Mouse (Mus musculus): ENCODE data around the gene Mrpl39.

The Mrpl39 gene

DNA sequence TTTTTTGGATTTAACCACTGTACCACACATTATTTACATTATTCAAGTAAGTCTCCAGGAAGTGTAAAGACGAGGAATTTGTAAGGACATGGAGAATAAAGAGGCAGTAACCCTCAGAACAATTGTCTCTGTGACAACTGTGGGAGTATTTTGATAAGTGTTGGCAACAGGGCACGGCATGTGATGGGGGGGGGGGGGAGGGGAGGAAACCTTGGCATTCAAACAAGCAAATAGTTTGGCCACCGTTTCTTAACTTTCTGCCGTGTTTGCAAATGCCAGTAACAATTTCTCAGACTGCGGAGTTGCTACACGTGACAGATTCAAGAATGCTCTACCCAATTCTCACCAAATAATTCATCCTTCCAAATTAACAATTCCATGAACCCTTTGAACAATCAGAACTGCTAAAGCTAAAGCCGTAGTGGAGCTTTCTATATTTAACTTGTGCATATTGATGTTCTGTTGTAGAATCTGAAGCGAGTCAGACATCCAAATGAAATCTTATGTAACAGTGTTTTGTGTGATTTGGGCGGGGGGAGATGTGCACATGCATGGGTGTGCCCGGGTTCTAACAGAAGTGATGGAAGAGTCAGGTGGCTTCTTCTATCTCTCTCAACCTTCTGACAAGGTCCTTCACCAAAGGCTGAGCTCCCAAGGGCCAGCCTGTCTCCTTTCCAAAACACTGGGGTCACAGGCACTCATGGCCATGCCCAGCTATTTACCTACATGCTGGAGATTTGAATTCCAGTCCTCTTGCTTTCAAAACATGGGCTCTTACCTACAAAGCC lies 9.4 kb upstream of the Mrpl39 start:
- DNase-seq (ENCODE audit: low read depth in 2 of 2, low spot score in 2 of 2): no peak

DNA sequence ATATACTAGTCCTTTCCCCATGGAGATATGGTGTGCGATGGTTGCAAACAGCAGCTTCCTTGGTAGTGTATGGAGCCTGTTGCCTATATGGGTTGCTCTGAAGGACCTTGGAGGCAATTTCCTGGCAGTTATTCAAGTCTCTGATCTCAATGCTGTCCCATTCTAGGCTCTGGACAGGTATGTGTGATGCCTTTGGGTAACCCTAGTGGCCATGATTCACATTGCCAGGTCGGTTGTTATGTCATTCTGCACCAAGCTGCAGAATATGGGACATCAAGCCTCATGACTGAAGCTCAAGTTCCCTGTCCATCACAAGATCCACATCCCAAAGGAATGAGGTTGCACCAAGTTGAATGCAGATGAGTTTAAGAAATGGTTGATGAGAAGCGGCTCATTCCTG lies 1.8 kb upstream of the Mrpl39 start:
- no peak for DNase-seq (ENCODE audit: low read depth in 2 of 2, low spot score in 2 of 2)

DNA sequence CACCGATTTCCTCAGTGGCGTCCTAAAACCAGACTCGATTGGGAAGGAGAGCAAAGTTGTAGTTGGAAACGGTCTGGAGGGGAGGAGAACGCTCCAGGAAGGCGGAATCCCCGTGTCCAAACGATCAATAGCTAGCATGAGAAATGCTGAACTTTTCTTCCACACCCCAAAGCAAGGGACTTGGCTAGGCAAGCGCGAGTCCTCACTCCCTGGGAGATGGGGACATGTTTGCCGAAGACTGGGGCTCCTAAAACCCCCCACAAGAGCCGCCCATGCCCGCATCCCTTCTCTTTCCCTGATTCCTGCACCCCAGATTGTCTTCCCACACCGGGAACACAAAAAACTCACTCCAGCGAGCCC lies 756 bp downstream of the Mrpl39 start:
- DNase-seq (ENCODE audit: low read depth in 2 of 2, low spot score in 2 of 2): no peak

DNA sequence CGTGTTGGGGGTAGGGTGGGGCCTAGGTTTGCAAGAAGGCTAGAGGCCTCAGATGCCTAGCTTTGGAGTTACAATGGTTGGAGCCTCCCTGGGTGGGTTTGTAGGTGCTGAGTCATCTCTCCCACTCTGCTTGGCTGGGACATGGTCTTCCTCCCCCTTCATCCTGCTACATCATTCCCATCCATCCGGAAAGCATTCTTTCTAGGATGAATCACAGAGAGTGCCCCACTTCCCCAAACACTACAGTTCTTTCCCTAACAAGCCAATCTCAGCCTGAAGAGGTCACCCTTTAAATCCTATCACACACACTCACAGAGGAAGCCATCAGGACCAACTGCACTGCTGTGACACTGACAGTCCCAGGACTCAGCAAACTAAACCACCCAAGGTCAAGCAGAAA lies 14.9 kb downstream of the Mrpl39 start:
- DNase-seq (ENCODE audit: low read depth in 2 of 2, low spot score in 2 of 2): no peak

DNA sequence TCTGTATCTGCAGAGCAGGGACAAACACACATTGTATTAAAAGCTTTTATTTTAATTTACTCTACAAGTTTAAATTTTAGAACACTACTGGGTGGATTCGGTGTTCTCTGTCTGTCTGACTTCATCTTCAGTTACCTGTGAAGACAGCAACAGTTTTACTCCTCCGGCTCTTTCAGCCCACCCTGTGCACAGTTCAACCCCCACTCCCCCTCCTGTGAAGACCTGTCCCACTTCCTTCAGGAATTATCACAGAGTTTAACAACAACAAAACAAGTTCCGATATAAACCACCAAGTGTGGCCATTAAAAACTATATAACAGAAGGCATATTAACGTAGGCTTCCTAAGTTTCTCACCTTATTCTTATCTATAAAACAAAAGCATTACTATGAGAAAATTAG lies 17.3 kb downstream of the Mrpl39 start:
- DNase-seq (ENCODE audit: low read depth in 2 of 2, low spot score in 2 of 2): no peak

DNA sequence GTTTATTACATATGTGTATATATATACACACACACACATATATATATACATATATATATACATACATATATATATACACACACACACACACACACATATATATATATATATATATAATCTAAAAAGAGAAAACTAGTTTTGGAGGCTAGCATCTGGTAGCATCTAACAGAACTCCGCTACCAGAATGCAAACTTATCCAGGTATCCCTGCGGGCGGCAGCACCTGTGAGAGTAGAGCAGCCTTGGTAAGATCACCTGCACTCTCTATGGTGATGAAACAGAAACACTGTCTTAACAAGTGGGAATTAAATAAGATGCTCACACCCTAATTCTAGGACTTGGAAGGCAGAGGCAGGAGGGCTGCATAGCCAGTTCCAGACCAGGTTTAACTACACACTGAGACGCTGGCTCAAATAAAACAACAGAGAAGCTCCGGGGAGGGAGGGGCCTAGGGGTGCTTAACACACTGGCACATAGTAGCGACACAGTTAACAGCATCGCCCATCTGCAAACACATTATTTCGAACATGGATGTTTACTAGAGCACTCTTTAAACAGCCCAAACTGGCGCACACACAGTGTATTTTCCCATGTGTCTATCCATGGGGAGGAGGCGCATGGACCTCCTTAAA lies 17.8 kb downstream of the Mrpl39 start:
- no peak for DNase-seq (ENCODE audit: low read depth in 2 of 2, low spot score in 2 of 2)

DNA sequence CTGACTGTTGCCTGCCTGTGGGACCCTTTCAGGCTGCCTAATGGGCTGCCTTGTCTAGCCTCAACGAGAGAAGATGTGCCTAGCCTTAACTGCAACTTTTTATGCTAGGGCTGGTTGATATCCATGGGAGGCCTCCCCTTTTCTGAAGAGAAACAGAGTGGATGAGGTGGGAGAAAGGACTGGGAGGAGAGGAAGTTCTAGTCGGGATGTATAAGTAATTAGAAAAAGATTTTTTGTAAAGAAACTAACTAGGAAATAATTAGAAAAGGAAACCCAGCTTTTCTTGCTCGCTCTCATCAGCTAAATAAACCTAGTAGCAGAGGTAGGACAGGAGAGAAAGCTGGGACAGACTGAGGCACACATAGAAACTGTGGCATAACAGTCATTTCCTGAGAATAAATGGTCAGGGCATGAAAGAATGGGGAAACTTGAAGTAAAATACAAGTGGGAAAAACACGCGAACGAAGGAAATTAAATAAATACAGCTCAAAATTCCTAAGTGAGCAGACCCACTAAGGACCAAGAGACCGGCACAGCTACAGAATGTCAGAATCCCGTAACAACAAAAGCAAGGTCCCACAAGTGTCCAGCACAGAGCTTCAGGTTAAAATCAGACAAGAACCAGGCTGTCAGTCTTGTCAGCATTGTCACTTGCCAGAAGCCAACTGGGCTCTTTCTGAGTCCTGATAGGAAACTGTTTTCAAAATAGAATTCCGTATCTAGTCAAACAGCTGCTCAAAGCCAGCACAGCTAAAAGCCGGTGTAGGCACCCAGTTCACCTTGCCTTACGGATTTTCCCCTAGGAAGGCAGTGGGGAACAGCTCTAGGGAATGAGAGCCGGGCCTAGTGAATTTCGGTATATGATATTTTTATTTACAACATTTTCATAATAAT lies 18.6 kb downstream of the Mrpl39 start:
- no peak for DNase-seq (ENCODE audit: low read depth in 2 of 2, low spot score in 2 of 2)

DNA sequence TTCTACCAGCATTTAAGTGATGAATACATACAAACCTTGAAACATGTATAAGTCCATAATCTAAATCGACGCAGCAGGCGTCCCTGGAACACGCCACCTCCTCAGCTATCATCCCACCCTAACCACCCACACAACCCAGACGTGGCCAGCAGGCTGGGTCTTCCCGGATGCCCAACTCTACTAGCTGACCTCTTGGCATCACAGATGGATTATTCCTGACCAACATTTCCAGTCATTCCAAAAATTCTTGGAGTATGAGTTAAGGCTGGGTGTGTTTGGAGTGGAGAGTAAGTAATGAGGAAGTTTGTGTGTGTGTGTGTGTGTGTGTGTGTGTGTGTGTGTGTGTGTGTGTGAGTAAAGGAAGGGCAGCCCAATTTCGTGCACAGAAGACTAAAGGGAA lies 19.3 kb downstream of the Mrpl39 start:
- DNase-seq (ENCODE audit: low read depth in 2 of 2, low spot score in 2 of 2): no peak

DNA sequence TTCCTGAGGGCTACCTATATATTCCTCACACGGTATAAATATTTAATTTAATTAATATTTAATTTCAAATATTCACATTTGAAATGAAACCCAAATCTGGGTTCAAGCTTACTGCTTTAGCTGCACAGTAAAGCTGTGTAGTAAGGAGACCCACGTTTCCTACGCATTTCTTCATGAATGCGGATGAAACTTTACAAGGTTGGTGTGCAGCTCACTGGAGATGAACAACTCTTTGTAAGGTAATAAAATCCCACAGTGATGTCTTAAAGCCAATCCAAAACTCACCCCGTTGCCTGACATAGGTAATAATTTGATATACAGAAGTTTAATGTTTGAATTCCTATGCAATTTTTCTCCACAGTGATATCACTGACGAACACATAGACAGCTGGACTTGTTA lies 20.6 kb downstream of the Mrpl39 start:
- DNase-seq (ENCODE audit: low read depth in 2 of 2, low spot score in 2 of 2): no peak

DNA sequence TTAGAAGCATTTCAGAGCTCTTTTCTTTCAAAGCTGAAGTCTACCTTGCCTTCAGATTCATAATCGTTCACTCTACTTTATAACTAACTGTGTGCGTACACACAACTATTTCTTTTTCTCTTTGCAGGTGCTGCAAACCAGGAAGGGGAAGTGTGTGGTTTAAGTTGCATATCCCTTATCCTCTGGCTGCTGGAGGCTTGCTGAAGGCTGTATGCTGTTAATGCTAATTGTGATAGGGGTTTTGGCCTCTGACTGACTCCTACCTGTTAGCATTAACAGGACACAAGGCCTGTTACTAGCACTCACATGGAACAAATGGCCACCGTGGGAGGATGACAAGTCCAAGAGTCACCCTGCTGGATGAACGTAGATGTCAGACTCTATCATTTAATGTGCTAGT lies 21.6 kb downstream of the Mrpl39 start:
- peak in 1 of 2 experiments; percentile 10 for DNase-seq (ENCODE audit: low read depth in 2 of 2, low spot score in 2 of 2)

DNA sequence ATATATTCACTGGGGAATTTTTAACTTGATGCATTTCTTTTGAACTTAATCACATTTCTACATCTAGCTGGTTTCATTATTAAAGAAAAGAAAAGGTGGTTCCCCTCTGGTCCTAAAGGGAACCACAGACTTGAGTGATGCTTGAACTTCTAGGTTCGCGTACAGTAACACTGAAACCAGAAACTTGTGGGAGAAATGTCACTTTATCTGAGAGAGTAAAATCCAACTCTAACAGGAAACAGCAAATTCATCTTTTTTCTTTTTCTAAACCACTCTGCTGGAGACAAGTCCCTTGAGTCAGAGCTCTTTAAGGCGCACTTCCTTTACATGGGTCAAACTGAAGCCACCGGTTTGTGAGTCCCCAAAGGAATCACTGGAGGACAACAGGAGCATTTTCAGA lies 22.4 kb downstream of the Mrpl39 start:
- DNase-seq (ENCODE audit: low read depth in 2 of 2, low spot score in 2 of 2): no peak

DNA sequence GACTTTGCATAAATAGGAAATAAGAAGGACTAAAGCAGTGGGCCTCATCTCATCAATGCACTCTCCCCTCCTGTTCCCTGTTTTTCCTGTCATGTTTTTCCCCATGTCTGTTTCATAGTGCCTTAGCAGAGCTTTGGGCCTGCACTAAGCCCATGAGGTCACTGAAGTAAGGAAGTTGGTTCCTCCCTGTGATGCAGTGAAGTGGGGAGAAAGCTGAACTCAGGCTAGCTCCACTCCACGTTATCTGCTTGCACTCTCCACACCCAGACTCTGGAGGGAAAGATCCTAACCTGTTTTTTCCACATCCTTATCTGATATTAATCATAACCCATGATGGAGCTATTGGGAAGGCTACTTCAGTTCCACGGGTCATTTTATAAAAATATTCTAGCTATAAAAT lies 26.9 kb downstream of the Mrpl39 start:
- no peak for DNase-seq (ENCODE audit: low read depth in 2 of 2, low spot score in 2 of 2)

DNA sequence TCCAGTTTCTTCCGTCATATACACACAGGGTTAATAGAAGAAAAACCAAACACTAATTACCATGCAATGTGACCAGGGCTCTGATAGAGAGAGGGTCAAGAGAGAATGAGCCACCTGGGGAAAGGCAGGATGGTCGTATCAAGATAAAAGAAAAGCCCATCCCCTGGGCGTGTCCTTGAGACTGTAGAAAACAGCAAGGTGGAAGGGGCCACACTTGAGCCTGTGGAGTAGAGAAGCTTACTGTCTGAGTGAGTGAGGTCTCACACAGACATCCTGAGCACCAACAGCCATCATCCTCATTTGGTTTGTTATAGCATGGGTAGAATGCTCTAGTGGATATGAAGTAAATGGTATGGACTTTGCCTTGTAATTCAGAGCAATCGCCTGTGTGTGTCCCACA lies 27.7 kb downstream of the Mrpl39 start:
- no peak for DNase-seq (ENCODE audit: low read depth in 2 of 2, low spot score in 2 of 2)

DNA sequence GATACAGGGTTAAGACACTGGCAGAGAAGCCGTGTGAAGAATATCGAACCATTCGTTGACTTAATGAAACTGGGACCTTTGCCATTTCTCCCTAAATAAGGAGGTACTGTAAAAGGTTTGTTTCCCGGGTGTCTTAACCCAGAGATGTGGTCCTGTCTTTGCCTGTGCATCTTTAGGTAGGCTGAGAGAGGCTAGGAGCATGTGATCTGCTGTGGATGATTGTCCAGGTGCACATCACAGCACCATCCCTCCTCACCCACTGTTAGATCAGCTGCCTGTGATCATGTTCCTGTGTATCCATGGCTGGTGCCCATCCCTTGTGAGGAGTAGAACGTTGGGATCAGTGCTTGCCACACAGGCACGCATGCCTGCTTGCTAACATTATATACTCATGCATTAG lies 29.0 kb downstream of the Mrpl39 start:
- DNase-seq (ENCODE audit: low read depth in 2 of 2, low spot score in 2 of 2): no peak

DNA sequence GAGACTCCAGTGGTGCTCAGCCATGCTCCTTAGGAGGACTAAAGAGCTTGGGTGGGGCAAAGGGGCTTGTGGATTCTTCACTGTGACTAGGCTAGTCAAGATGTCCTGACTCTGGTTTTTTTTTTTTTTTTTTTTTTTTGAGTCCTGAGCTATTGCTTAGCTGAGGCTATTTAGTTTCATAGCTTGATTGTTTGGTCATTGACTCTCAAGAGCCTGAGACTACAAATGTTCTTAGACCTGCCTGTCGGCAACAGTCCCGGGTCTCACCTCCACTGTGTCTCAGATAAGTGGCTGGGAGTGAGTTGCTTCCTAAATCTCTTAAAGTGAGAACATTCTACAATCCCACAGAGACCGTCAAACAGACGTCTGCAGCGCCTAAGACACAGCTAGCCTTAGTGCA lies 30.0 kb downstream of the Mrpl39 start:
- DNase-seq (ENCODE audit: low read depth in 2 of 2, low spot score in 2 of 2): no peak

DNA sequence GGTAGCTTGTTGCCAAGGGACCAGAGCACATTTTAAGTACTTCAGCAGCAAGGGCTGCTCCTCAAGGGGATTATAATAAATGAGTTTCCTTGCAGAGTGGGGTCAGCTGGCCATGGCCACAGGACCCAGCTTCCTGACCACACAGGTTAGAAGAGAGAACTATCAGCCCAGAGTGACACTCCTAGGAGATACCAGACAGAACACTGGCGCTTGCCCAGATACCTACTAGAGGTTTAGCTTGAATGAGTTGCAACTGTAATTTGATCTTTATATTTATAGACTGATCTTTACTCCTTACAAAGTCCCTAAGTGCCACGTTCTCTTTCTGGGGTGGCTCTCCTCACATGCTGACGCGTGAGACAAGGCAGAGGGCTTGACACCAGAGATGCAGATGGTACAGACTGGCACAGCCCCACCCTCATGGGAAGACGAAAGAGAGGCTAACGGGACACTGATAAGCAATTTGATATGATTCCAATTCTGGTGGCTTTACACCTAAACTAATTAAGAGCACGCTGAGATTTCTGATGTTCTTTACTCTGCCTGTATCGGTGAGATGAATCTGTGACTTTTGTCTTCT lies 30.8 kb downstream of the Mrpl39 start:
- no peak for DNase-seq (ENCODE audit: low read depth in 2 of 2, low spot score in 2 of 2)

DNA sequence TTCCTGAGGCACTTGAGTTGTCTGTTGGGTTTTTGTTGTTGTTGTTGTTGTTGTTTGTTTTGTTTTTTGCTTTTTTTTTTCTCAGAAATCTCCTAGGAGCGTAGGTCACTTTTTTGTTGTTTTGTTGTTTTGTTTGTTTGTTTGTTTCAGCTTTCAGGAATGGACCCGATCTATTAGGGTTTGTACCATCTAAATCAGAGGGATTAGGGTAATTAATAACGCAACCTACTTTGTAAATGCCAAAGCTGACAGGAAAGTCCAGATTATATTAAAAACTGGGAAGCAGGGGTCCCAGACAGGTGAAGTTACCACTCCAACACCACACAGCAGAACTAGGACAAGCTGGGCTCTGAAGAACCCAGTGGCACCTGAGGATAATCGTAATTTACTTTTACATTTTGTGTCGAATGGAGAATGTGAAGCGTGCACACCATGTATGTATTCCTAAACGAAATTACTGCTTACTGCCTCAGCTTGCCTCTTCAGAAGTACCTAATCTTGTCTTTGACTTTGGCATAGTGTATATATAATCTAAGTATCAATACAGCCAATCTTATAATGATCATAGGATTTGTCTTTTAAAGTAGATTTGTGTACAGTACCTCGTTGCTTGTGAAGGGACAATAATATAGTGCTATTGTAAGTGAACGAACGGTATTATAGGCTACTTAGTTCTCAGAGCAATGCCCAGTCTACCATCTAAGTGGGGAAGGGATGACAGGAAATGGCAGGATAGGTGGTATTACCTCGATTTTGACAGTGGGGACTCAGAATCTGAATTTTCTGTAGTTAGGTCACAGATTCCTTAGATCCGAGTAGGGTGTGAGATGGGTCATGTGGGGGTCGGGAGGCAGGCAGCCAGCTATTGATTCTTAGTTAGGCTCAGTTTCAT lies 31.5 kb downstream of the Mrpl39 start:
- no peak for DNase-seq (ENCODE audit: low read depth in 2 of 2, low spot score in 2 of 2)

DNA sequence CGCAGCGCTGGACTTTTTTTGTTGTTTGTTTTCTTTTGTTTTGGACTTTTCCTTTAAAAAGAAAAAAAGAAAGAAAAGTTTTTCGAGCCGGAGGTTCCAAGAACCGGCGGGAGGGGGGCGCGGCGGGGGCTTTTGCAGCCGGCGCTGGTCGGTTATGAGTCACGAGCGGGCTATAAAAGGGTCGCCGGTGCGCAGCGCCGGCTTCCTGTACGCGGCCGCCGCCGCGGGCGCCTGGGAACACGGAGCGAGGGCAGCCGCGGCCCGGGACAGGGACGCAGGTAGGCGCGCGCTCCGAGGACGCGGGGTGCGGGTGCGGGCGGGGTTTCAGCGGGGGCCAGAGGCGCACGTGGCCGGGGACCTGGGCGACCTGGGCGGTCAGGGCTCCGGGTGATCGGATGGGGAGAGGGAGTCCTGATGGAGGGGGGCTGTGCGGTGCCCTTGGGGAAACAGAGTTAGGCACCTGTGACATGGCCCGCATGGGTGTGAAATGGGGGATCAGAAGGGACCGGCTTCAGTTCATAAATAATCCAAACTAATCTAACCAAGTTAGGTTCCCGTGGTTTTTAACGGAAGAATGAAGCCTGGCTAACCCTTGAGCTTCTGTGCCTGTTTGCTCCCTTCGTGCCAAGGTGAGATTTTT lies 32.3 kb downstream of the Mrpl39 start:
- DNase-seq (ENCODE audit: low read depth in 2 of 2, low spot score in 2 of 2): peak; percentile 52 to 55

DNA sequence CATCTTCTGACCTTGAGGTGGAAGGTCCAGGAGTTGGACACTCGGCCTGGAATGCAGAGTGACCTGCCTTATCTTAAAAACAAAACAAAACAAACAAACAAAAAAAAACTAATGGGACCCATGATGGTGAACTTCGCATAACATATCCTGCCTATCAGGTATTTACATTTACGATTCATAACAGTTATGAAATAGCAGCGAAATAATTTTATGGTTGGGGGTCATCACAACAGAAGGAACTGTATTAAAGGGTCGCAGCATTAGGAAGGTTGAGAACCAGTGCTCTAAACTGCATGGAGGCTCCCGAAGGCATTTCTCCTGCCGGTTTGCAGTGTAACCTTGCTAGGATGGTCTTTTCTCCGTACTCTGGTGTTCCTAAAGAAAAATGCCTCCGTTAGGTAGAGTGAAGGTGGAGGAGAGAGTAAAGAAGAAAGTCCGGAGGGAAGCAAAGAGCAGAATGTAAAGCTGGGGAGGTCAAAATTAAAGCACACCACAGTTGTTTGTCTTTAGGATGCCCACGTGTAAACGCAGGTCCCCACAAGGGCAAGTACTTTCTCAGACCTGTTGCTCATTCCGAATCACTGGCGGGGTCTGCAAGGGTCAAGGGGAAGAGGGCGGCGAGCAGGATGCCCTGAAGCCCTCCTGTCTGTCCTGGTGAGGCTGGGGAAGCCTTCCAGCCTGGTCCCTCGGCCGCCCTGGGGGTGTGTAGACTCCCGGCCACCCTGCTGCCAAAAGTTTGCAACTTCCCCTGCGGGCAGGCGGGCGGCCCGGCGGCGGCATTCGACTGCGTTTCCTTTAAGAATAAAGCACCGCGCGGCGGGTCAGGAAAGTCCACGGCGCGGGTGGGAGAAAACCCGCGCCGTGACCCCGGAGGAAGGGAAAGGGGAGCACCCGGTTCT lies 33.1 kb downstream of the Mrpl39 start:
- peak; percentile 16 to 33 for DNase-seq (ENCODE audit: low read depth in 2 of 2, low spot score in 2 of 2)
